Mouse (Mus musculus): ENCODE data around the gene Wbp11. TPM values are rescaled to one million over a fixed set of nuclear protein-coding genes. Genes with fewer than 3 reads are reported as not detected.

The Wbp11 gene
- polyA plus RNA-seq, 1 experiment: 65.9 TPM

GRCm38 (mm10) chr6:136827116-136827515 is 917 bp downstream of the Wbp11 start:
- Histone ChIP-seq H3K4me3 (ENCODE audit: insufficient read depth, poor library complexity, severe bottlenecking) (peak overlapping the region; percentile 92), H3K79me2 (ENCODE audit: control insufficient read depth, insufficient read depth) (peaks cover 49% of the 10 kb centered on the region), H3ac (ENCODE audit: control insufficient read depth, insufficient read length, low read depth) (peak overlapping the region; percentile 77), H3K79me3 (ENCODE audit: low read depth) (peaks cover 32% of the 10 kb centered on the region), H3K36me3 (ENCODE audit: control insufficient read depth, insufficient read depth) (peaks cover 32% of the 10 kb centered on the region), H3K27me3 (ENCODE audit: control insufficient read depth, insufficient read depth, insufficient read length) (no peaks in the 10 kb centered on the region)
- TF ChIP-seq MAX (IDR thresholded peaks at IDR 0.05): no peak
- TF ChIP-seq FOSL1 (IDR thresholded peaks at IDR 0.05; ENCODE audit: insufficient read depth, low read length, poor library complexity, severe bottlenecking): no peak
- TF ChIP-seq MYOD1 (IDR thresholded peaks at IDR 0.05; ENCODE audit: control insufficient read depth, insufficient read length, low read depth): no peak
- TF ChIP-seq CTCF (IDR thresholded peaks at IDR 0.05; ENCODE audit: control insufficient read depth, insufficient read depth, insufficient read length): no peak
- TF ChIP-seq USF1 (IDR thresholded peaks at IDR 0.05; ENCODE audit: low read depth): no peak
- TF ChIP-seq CEBPB (IDR thresholded peaks at IDR 0.05; ENCODE audit: low read depth): no peak
- TF ChIP-seq MYOG (IDR thresholded peaks at IDR 0.05; ENCODE audit: control insufficient read depth, extremely low read depth, insufficient read length): no peak

GRCm38 (mm10) chr6:136824987-136825386 is 3.0 kb downstream of the Wbp11 start:
- no peaks in the 10 kb centered on the region for H3K27me3 ChIP-seq (ENCODE audit: control insufficient read depth, insufficient read depth, insufficient read length)
- peaks cover 64% of the 10 kb centered on the region for H3K79me2 ChIP-seq (ENCODE audit: control insufficient read depth, insufficient read depth)
- no peak overlapping the region for H3ac ChIP-seq (ENCODE audit: control insufficient read depth, insufficient read length, low read depth)
- H3K36me3 ChIP-seq (ENCODE audit: control insufficient read depth, insufficient read depth): peaks cover 49% of the 10 kb centered on the region
- TF ChIP-seq CEBPB (IDR thresholded peaks at IDR 0.05; ENCODE audit: low read depth) (no peak), FOSL1 (IDR thresholded peaks at IDR 0.05; ENCODE audit: insufficient read depth, low read length, poor library complexity, severe bottlenecking) (no peak), MYOG (IDR thresholded peaks at IDR 0.05; ENCODE audit: control insufficient read depth, extremely low read depth, insufficient read length) (no peak), MAX (IDR thresholded peaks at IDR 0.05) (no peak), CTCF (IDR thresholded peaks at IDR 0.05; ENCODE audit: control insufficient read depth, insufficient read depth, insufficient read length) (no peak), MYOD1 (IDR thresholded peaks at IDR 0.05; ENCODE audit: control insufficient read depth, insufficient read length, low read depth) (no peak), USF1 (IDR thresholded peaks at IDR 0.05; ENCODE audit: low read depth) (no peak)
- H3K79me3 ChIP-seq (ENCODE audit: low read depth): peaks cover 32% of the 10 kb centered on the region
- no peak overlapping the region for H3K4me3 ChIP-seq (ENCODE audit: insufficient read depth, poor library complexity, severe bottlenecking)

- no peak overlapping the region for H3K4me3 ChIP-seq (ENCODE audit: insufficient read depth, poor library complexity, severe bottlenecking)
- H3K36me3 ChIP-seq (ENCODE audit: control insufficient read depth, insufficient read depth): peaks cover 70% of the 10 kb centered on the region
- no peak overlapping the region for H3ac ChIP-seq (ENCODE audit: control insufficient read depth, insufficient read length, low read depth)
- peaks cover 57% of the 10 kb centered on the region for H3K79me2 ChIP-seq (ENCODE audit: control insufficient read depth, insufficient read depth)
- no peaks in the 10 kb centered on the region for H3K27me3 ChIP-seq (ENCODE audit: control insufficient read depth, insufficient read depth, insufficient read length)
- peaks cover 18% of the 10 kb centered on the region for H3K79me3 ChIP-seq (ENCODE audit: low read depth)
- TF ChIP-seq CTCF (IDR thresholded peaks at IDR 0.05; ENCODE audit: control insufficient read depth, insufficient read depth, insufficient read length): no peak
- no peak for TF ChIP-seq MYOG (IDR thresholded peaks at IDR 0.05; ENCODE audit: control insufficient read depth, extremely low read depth, insufficient read length)
- TF ChIP-seq MAX (IDR thresholded peaks at IDR 0.05): no peak
- TF ChIP-seq USF1 (IDR thresholded peaks at IDR 0.05; ENCODE audit: low read depth): no peak
- TF ChIP-seq FOSL1 (IDR thresholded peaks at IDR 0.05; ENCODE audit: insufficient read depth, low read length, poor library complexity, severe bottlenecking): no peak
- no peak for TF ChIP-seq MYOD1 (IDR thresholded peaks at IDR 0.05; ENCODE audit: control insufficient read depth, insufficient read length, low read depth)
- no peak for TF ChIP-seq CEBPB (IDR thresholded peaks at IDR 0.05; ENCODE audit: low read depth)
These were observed 6.9 kb downstream of the Wbp11 start for GRCm38 (mm10) chr6:136821086-136821485.

- Histone ChIP-seq H3K79me2 (ENCODE audit: control insufficient read depth, insufficient read depth) (peaks cover 50% of the 10 kb centered on the region), H3K4me3 (ENCODE audit: insufficient read depth, poor library complexity, severe bottlenecking) (no peak overlapping the region), H3K27me3 (ENCODE audit: control insufficient read depth, insufficient read depth, insufficient read length) (no peaks in the 10 kb centered on the region), H3K36me3 (ENCODE audit: control insufficient read depth, insufficient read depth) (peaks cover 71% of the 10 kb centered on the region), H3ac (ENCODE audit: control insufficient read depth, insufficient read length, low read depth) (no peak overlapping the region), H3K79me3 (ENCODE audit: low read depth) (peaks cover 12% of the 10 kb centered on the region)
- TF ChIP-seq CEBPB (IDR thresholded peaks at IDR 0.05; ENCODE audit: low read depth) (no peak), MAX (IDR thresholded peaks at IDR 0.05) (no peak), MYOG (IDR thresholded peaks at IDR 0.05; ENCODE audit: control insufficient read depth, extremely low read depth, insufficient read length) (no peak), MYOD1 (IDR thresholded peaks at IDR 0.05; ENCODE audit: control insufficient read depth, insufficient read length, low read depth) (no peak), FOSL1 (IDR thresholded peaks at IDR 0.05; ENCODE audit: insufficient read depth, low read length, poor library complexity, severe bottlenecking) (no peak), USF1 (IDR thresholded peaks at IDR 0.05; ENCODE audit: low read depth) (no peak), CTCF (IDR thresholded peaks at IDR 0.05; ENCODE audit: control insufficient read depth, insufficient read depth, insufficient read length) (no peak)
These were observed 7.7 kb downstream of the Wbp11 start for GRCm38 (mm10) chr6:136820381-136820780.

GRCm38 (mm10) chr6:136817549-136817948 is 10.5 kb downstream of the Wbp11 start:
- Histone ChIP-seq H3K36me3 (ENCODE audit: control insufficient read depth, insufficient read depth) (peaks cover 77% of the 10 kb centered on the region), H3K79me3 (ENCODE audit: low read depth) (peaks cover 5% of the 10 kb centered on the region), H3K4me3 (ENCODE audit: insufficient read depth, poor library complexity, severe bottlenecking) (no peak overlapping the region), H3K27me3 (ENCODE audit: control insufficient read depth, insufficient read depth, insufficient read length) (no peaks in the 10 kb centered on the region), H3ac (ENCODE audit: control insufficient read depth, insufficient read length, low read depth) (no peak overlapping the region), H3K79me2 (ENCODE audit: control insufficient read depth, insufficient read depth) (peaks cover 32% of the 10 kb centered on the region)
- TF ChIP-seq CTCF (IDR thresholded peaks at IDR 0.05; ENCODE audit: control insufficient read depth, insufficient read depth, insufficient read length): no peak

- Histone ChIP-seq H3K79me2 (ENCODE audit: control insufficient read depth, insufficient read depth) (peaks cover 25% of the 10 kb centered on the region), H3K27me3 (ENCODE audit: control insufficient read depth, insufficient read depth, insufficient read length) (no peaks in the 10 kb centered on the region), H3K4me3 (ENCODE audit: insufficient read depth, poor library complexity, severe bottlenecking) (no peak overlapping the region), H3K36me3 (ENCODE audit: control insufficient read depth, insufficient read depth) (peaks cover 76% of the 10 kb centered on the region), H3ac (ENCODE audit: control insufficient read depth, insufficient read length, low read depth) (no peak overlapping the region), H3K79me3 (ENCODE audit: low read depth) (peaks cover 1% of the 10 kb centered on the region)
- TF ChIP-seq MAX (IDR thresholded peaks at IDR 0.05) (no peak), FOSL1 (IDR thresholded peaks at IDR 0.05; ENCODE audit: insufficient read depth, low read length, poor library complexity, severe bottlenecking) (no peak), CTCF (IDR thresholded peaks at IDR 0.05; ENCODE audit: control insufficient read depth, insufficient read depth, insufficient read length) (no peak), CEBPB (IDR thresholded peaks at IDR 0.05; ENCODE audit: low read depth) (no peak), MYOD1 (IDR thresholded peaks at IDR 0.05; ENCODE audit: control insufficient read depth, insufficient read length, low read depth) (no peak), MYOG (IDR thresholded peaks at IDR 0.05; ENCODE audit: control insufficient read depth, extremely low read depth, insufficient read length) (no peak), USF1 (IDR thresholded peaks at IDR 0.05; ENCODE audit: low read depth) (no peak)
These were observed 11.2 kb downstream of the Wbp11 start for GRCm38 (mm10) chr6:136816826-136817225.
